Mouse (Mus musculus): Measurements from ENCODE around the gene Gdap2.

DNA sequence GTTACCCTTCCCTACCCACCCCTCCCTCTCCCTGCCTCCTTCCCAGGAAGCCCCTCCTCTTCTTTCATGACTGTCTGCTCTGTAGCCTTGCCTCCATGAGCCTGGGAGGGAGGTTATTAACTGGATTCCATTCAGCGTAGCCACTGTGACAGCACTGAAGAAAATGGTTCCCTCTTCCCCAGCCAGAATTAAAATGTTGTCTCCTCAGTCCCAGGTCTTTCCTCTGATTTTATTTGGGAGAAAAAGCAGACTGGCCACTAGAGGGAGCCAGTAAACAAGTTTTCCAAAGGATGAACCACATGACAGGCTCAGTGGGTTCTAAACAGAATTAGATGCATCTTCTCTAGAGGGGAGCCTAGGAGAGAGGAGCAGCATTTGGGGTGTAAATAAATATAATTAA lies 27.3 kb downstream of the Gdap2 start:
- TF ChIP-seq CTCF (IDR thresholded peaks at IDR 0.05; ENCODE audit: low read depth): peak; percentile 77
- TF ChIP-seq EP300 (IDR thresholded peaks at IDR 0.05; ENCODE audit: low read depth): no peak

Measured in liver, postnatal 0 days (tissue).